Mouse (Mus musculus) cerebellum, adult 18-20 months (tissue): ENCODE measurements around the gene Kirrel3.

Experiments
- DNase-seq, 2 experiments: peaks; one replicate each; pipeline ENCODE4 v3.0.0; 2021

Gene Kirrel3

DNA sequence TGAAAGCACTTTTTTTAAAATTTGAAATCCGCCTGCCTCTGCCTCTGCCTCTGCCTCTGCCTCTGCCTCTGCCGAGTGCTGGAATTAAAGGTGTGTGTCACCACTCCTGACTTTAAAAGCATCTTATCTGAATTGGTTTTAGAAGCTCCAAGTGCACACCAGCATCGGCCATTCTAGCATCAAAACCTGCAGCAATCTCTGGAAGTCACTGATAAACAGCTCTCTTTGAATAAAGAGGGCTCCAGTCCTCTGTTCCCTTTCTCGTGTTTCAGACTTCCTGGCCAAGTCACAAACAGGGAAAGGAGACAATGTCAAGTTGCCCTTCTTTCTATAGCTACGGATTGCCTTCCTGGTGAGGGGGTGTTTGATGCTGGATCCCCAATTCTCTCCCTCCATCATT, 554.2 kb downstream of the Kirrel3 start:
- no peak for DNase-seq

DNA sequence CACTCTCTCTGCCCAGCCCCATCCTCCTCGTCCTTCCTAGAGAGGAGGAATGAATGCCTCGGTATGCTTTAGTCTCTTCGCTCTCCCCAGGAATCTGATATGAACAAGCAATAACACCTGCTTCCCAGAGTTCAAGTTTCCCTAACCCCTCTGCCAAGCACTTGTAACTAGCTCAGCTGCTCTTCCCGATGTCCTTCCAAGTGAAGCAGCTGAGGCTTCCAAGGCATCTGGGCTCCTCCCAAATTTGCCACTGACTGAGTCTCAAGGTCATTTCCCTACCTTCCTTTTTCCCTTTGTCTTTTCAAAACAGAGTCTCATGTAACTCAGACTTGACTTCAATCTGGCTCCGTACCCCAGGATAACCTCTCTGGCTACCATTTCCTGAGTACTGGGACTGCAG, 555.8 kb downstream of the Kirrel3 start:
- no peak for DNase-seq

DNA sequence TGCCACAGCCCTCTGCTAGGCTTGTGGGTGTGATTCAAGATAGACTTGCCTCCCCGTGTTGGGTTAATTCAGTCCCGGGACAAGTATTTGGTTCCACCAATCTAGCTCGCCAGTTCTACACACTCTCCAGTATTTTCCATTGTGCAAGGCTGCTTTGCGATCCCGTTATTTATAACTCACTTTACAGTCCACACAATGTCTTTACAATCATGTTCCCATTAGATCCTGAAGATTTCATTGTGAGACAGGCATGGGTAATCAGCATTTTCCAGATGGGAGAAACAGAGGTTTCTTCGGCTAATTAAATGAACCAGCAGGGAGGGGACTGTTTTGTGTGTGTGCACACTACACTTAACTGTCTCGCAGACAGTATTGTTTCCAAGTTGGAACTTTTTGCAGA, 557.9 kb downstream of the Kirrel3 start:
- DNase-seq: no peak

DNA sequence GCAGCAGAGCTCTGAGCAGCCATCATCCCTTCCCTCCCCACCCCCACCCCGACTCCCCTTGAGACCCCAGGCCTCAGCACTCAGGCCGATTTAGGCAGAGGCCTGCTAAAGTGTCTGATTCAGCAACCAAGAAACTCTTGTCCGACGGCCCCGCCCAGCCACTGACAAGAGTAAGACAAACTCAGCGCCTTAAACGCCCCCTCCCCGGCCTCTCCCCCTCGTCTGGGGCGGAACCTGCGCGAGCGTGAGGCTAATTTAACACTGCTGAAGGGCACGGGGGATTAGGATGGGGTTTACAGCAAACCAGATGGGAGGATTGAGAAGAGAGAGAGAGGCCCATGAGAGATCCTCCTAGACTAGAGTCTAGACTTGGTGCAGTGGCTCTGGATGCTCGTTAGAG, 558.8 kb downstream of the Kirrel3 start:
- DNase-seq: no peak

DNA sequence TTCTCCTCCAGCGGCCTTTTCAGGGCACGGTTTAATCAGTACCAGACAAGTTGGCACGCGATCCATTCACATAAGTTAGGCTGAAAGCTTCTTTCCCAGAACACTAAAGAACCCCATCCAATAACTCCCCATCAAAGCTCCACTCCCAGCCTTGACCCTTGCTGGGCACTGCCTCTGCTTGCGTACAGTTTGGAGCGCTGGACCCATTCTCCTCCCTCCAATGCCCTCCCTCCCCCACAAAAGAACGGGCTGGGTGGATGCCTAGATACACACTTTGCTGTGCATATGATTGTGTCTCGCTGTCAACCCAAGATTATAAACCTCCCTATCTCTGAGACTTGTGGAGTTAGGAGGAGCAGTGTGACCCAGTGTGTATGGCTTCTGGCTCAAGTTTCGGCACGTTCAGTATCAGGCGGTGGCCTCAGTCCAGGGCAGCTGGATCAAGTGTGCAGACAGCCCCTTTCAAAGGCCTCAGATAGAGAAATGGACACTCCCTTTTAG, 559.4 kb downstream of the Kirrel3 start:
- no peak for DNase-seq

DNA sequence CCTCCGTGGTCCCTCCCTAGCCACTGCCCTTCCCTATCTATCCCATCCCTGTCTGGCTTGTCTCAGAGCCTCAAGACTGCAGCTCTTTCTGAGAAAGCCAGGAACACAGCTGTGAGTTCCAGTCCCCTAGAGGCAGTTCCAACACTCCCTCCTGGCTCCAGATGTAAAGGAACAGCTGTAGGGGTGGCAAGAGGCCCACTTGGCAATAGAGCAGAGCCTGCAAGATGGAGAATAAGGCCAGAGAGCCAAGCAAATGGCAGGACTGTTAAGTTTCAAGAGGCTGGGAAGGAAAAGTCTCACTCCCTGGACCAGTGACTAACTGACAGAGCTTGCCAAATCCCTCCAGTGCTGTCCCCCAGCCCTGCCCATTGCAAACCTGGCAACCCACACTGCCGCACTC, 560.1 kb downstream of the Kirrel3 start:
- DNase-seq: no peak

DNA sequence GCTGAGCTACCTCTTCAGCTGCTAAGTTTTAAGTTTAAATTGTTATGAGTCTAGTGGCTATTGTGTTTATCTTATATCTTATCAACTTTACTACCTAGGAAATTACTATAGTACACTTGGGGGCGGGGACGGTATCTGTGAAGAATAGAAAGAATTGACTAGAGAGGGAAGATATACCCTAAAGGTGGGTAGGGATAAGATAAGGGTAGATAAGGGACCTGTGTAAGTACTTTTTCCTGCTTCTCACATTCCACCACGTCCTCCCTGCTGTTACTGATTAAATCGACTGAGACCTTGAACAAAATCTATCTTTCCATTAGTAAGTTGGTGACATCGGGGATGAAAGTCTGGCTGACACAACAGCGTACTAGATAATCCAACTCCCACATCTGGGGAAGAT, 562.8 kb downstream of the Kirrel3 start:
- no peak for DNase-seq

DNA sequence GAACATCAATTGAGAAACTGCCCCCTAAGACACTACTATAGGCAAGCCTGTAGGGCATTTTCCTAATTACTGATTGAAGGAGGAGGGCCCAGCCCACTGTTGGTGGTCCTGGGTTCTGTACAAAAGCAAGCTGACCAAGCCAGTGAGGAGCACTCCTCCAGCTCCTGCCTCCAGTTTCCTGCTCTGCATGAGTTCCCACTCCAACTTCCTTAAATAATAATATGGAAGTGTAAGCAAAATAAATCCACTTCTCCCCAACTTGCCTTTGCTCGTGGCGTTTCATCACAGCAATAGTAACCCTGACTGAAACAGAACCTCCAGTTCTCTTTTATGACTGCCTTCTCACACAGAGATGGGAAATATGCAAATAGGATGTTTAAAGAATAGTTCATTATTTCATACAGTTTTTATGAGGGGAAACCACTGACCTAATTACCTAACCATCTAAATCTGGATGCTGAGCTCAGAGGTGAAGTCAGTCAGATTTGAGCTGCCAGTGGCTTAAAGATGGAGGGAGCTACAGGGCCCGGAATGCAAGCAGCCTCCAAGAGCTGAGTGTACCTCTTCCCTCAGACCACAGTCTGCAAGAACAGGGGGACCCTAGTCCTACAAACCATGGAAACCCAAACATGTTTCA, 564.3 kb downstream of the Kirrel3 start:
- no peak for DNase-seq

DNA sequence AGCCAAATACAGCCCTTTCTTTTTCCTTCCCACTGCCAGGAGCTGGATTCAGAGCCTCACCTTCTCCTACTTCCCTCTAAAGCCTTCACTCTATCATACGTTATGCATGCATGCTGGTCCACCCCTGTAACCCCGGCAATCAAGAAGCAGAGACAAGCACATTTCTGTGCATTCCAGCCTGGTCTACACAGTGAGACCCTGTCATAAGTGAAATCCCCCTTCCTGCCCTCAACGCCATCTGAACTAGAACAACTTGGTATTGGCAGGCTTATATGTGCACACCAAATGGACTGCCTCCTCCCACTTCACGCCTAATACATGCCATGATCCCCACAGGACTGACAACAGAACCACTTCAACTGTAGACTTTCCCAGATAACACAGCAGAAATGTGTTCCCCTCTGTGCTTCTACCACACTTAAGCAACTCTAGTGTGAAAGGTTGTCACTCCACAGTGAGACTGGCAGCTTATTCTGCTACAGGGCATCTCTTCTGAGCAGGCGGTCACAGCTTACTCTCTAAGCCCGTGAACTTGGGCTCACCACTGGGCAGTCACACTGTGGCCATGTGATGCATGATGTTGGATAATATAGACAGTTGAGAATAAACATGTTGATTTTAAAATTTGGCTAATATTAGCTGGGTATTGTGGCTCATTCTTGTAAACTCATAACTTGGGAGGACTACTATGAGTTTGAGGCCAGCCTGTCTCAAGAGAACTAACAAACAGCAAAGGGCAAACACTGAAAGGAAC, 565.2 kb downstream of the Kirrel3 start:
- DNase-seq: no peak

DNA sequence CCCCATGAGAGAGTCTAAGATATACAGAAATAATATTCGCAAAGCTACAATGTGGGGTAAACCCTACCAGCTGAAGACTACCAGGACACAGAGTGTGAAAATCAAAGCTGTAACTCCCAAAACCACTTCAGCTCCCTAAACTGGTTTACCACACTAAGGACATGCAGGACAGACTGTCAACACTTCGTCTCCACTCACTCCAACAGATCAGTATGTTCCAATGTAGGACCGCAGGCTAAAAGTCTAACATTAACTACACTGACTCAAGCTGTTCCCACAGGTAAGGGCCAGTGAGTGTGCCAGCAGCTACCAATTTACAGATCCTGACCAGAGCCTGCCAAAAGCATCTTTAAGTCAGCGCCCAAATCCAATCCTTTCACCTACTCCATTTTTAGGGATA, 566.0 kb downstream of the Kirrel3 start:
- DNase-seq: no peak

DNA sequence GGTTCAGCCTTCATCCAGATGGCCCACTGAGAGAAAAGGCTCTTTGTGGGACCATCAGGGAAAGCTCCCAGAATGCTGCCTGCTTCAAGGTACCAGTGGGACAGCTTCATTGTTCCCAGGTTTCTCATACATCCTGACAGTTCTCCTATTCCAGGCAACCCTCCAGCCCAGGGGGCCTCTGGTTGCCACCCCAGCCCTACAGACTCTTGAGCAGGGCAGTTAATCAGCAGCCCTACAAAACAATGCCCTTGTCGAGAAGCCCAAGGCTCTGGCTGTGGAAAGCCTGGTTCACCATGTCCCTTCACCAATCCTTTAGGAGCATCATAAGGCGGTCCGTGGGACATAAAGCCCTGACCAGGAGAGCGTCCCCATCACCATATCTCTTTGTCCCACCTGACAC, 567.0 kb downstream of the Kirrel3 start:
- DNase-seq: no peak

DNA sequence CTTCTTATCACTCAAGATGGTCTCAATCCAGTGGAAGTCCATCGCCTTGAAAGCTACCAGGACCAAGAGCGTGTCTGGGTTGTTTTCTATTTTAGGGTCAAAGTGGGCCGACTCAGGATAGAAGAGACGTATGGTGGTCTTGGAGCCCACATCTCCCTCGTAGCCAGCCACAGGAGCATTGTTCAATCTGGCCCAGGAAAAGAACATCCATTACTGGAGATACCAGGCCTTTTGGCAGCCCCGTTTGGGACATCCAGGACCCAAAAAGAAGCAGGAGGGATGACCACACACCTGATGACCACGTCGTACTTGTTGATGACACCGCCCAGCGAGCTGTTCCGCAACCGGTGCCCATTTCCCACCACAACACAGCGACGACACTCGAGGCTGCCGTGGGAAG, 567.4 kb downstream of the Kirrel3 start:
- DNase-seq: no peak

DNA sequence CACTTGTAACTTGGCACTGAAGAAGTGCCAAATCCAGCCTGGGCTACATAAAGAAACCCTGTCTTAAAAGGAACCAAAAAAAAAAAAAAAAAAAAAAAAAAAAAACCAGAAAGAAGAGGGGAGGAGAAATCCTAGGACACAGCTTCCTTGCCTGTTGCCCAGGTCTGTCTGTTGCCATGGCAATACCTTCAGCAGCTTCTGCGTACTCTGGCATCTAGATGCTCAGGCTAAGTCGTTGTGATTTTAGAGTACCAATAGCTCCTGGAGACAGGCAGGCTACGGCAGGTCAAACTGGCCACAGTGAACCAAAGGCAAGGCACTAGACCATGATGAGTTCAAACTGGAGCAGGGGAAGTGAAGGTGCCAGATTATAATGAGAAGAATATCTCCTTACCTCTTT, 568.0 kb downstream of the Kirrel3 start:
- DNase-seq: no peak

DNA sequence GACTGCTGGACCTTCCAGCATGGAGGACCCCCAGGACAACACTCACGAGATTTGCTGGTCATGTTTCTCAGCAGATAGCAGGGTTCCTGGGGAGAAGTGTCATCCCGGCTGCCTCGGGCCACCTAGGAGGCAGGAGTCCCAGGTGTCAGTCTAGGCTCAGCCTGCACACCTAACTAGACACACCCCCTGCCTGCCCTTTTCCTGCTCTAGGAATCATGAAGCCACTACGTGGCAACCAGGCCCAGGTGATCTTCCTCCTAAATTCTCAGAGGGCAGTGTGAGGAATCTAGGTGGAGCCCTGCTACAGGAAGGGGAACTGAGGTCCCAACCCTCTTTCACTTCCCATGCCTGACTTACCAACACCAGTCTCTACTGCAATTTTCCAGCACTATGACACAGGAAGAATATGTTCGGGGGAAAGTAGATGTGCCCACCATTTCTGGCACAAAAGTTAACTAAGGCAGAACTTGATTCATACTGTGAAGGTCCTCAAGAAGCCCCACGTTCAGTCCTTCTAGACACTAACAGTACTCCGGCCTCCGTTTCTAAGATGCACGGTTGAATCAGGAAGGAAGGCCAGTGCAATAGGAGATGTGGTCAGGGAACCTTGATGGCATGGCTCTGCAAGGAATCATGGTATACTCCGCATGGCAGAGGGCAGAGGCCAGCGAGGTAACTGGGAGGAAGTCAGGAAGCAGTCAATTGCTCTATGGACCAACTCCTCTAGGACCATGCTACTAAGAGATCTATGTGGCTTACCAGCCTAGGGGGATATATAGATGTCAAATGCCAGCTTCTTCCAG, 570.0 kb downstream of the Kirrel3 start:
- no peak for DNase-seq

DNA sequence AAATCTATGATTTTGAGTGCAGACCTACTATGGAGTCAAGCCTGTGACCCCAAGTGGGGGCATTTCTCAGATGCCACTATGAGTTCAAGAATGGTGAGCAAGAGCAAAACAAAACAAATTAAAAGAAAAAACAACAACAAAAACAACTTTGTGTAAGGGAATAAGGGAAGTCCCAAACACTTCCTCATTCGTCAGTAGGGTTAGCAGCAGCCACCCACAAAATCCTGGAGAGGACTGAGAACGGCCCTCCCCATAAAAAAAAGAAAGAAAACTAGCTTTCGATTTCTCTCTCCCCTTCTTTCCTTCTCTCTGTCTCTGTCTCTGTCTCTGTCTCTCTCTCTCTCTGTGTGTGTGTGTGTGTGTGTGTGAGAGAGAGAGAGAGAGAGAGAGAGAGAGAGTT, 570.9 kb downstream of the Kirrel3 start:
- DNase-seq: no peak

DNA sequence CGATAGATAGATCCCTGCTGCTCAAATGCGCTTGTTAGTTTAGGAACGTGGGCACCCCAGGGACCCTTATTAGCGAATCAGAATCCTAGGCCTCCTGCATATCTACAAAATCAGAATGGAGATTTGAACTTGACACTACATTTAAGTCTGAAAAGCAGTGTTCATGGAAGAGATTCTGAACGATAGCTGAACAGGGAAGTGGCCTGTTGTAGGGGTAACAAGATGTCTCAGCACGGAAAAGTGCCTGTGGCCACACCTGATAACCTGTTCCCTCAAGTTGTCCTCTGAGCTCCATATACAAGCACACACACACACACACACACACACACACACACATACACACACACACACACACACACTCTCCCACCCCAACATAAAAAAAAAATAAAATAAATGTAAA, 571.9 kb downstream of the Kirrel3 start:
- peak in 1 of 2 experiments; percentile 1 for DNase-seq

DNA sequence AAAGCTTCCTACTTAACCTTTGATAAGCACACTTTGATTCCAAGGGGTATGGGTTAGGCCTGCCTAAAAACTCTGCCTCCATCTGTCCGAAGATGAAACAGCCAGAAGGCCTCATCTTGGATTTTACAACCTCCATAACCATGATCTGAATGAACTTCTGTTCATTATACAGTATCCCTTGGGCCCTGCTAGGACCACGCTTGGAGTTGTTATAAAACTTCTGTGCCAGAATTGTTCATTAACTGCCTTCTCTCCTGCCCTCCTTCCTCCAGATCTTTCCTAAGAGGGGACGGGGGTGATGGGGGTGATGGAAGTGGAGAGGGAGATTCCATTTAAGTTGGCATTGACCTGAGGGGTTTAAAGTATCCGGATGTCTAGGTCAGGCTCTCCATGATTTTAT, 572.5 kb downstream of the Kirrel3 start:
- peak in 1 of 2 experiments; percentile 4 for DNase-seq

DNA sequence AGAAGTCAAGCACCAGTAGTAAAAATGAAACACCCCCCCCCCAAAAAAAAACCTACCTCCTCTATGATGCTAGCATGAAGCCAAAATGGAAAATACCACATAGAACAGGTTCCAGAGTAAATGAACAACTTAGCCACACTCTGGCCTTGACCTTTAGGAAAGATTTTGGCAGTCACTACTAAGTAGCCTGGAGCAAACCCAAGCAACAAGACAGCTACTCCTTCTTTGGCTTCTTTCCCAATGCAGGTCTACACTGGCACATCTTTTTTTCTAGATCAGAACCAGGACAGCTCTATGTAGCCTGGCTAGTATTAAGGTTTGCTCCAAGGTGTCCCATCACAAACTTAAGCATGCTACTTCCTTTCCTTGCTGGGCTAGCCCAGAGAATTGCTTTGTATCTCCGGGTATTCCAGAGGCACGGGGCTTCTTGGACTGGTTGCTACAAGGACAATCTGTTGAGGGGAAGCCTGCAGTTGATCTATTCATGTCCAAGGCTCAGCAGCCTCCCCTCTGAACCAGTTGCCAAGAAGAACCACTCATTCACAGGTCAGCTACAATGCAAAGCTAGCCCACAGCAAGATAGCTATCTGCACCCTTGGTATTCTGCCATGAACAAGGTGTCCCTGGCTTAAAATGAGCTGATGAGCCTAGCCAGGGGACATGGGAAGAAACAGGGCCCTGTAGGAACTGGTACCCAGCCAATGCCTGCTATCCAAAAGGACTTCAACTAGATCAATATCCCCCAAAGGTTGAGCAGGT, 573.1 kb downstream of the Kirrel3 start:
- peak; percentile 56 to 59 for DNase-seq

DNA sequence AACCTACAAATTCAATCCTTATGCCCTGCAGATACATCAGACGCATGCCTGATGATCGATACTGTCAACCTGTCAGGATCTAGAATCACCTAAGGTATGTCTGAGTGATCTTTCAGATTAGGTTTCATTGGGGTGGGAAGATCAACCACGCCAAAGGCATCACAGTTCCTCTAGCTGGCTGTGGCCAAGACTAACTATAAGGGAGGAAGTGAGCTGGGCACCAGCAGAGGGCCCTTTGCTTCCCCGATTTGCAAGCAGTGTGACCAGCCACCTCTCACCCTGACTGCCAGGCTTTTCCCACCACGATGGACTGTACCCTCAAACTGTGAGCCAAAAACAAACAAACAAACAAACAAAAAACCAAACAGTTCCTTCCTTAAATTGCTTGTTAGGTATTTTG, 574.2 kb downstream of the Kirrel3 start:
- DNase-seq: peak in 1 of 2 experiments; percentile 5

DNA sequence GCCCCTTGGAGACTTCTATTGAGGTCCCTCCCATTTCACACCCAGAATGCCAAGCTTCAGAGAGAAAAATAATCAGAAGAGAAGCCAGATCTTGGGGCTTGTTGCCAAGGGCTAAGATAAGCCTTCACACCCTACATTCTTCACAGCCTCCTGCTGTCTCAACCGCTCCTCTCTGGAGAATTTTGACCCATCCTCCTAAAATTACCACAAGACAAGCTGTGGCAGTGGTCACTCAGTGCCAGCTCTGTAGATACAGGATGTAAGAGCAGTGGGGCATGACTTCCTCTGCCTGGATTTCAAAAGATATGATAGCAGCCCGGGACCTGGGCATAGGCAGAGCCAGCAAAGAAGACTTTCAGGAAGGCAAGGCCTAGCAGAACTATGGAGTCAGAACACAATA, 575.8 kb downstream of the Kirrel3 start:
- DNase-seq: peak in 1 of 2 experiments; percentile 20
